Mouse (Mus musculus) heart, postnatal 0 days (tissue): ENCODE data around the gene Armc12. TPM values are rescaled to one million over a fixed set of nuclear protein-coding genes. Genes with fewer than 3 reads are reported as not detected.
"Not testable (repeated sequence)": the region's sequence is repeated elsewhere in the genome, so short reads cannot be mapped to it uniquely, and the experiment has no call there.

ENCODE experiments used
- ATAC-seq: fragments of 200-750 bp; cut with Nextera tagmentation; 2 replicates; pipeline ENCODE4 v1.8.0; 2017; ENCODE audit warnings: low read depth, moderate number of reproducible peaks, moderate library complexity; ENCODE audit not compliant: insufficient read depth
- DNase-seq: peaks from one replicate; pipeline ENCODE4 v3.0.0-alpha.2; 2016; ENCODE audit warnings: low spot score
- H3K27ac ChIP-seq: fragments of 300-500 bp; sonication (generic); 2 replicates; pipeline ENCODE4 v1.5.1; 2014; ENCODE audit warnings: low read depth, mild to moderate bottlenecking
- H3K27me3 ChIP-seq: fragments of 300-500 bp; sonication (generic); 2 replicates; pipeline ENCODE4 v1.6.1; 2014; ENCODE audit warnings: low read length, mixed read lengths; ENCODE audit not compliant: control insufficient read depth, insufficient read depth
- H3K36me3 ChIP-seq: fragments of 300-500 bp; sonication (generic); replicated peaks from 2 replicates; pipeline ENCODE4 v1.6.1; 2014; ENCODE audit warnings: low read length, mixed read lengths; ENCODE audit not compliant: control insufficient read depth, insufficient read depth
- H3K4me1 ChIP-seq: fragments of 300-500 bp; sonication (generic); 2 replicates; pipeline ENCODE4 v1.6.1; 2014; ENCODE audit warnings: antibody characterized with exemption; ENCODE audit not compliant: control insufficient read depth, insufficient read depth
- H3K4me2 ChIP-seq: fragments of 300-500 bp; sonication (generic); 2 replicates; pipeline ENCODE4 v1.6.1; 2014; ENCODE audit warnings: low read depth, mild to moderate bottlenecking, low read length, moderate library complexity
- H3K4me3 ChIP-seq: fragments of 300-500 bp; sonication (generic); 2 replicates; pipeline ENCODE4 v1.5.1; 2014; ENCODE audit warnings: low read depth, low read length
- H3K9ac ChIP-seq: fragments of 300-500 bp; sonication (generic); replicated peaks from 2 replicates; pipeline ENCODE4 v1.6.1; 2014; ENCODE audit warnings: low read depth, low read length, mixed read lengths
- H3K9me3 ChIP-seq: fragments of 300-500 bp; sonication (generic); replicated peaks from 2 replicates; pipeline ENCODE4 v1.6.1; 2016; ENCODE audit warnings: low read length; ENCODE audit not compliant: control insufficient read depth
- CTCF ChIP-seq: IDR thresholded peaks from 2 replicates; pipeline ENCODE4 v1.5.1; 2016; ENCODE audit warnings: antibody characterized with exemption, control low read depth, low read depth
- EP300 ChIP-seq: IDR thresholded peaks from 2 replicates; pipeline ENCODE4 v1.6.1; 2016; ENCODE audit warnings: antibody characterized with exemption, low read depth
- WGBS: fragments of 180-500 bp; shearing (Covaris S2); extraction: QIAGEN DNeasy Blood & Tissue Kit; methylation state at CpG from one replicate; pipeline ENCODE4 v1.1.7; 2014; 5-methylcytosine and 5-hydroxymethylcytosine counted together
- polyA plus RNA-seq: library from polyadenylated mRNA; unstranded; fragments of >200 nt; fragmentation: Nextera tagmentation; extraction: Ambion mirVana; gene quantifications from 2 replicates; pipeline ENCODE4 v1.2.1, GENCODE M21; 2015
- total RNA-seq: library from RNA; depleted of rRNA; stranded (reverse); fragments of >200 nt; gene quantifications from 2 replicates; pipeline ENCODE4 v1.2.3, GENCODE M21; 2014; ENCODE audit warnings: low replicate concordance

Armc12 gene
- total and polyA plus RNA-seq, 2 experiments from 2014 or later = not detected

DNA sequence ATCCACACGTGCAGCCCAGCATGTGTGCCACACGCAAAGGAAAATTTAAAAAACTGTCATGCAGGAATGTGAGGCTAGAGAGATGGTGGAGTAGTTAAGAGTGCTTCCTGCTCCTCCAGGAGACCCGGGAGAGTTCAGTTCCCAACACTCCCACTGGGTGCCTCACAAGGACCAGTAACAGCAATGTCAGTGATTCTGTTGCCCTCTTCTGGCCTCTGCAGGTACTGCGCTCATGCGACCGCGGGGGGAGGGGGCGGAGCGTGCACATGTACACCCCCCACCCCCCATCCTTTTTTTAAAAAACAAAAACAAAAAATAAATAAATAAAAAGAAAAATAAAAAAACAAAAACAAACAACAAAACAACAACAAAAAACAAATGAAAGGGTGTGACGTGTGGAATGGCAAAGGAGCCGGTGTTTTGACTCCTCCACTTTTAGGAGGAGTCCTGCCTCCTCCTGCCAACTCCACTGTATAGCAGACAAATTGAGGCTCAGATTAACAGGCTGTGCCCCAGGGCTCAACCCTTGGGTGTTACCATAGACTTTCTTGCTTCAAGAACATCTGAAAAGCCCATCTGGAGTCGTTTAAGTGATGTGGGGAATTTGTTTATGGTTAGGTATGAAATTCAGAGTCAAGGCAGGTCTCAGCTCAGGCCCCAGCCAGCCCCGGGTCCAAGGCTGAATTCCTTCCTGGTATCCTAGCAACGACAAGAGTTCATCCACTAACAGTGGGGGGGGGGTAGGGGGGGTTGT, 22.6 kb downstream of the Armc12 start:
- ATAC-seq = peak; percentile 62; the same call in 1 of the 2 replicates
- WGBS = 11% methylated on average over 14 of the region's 14 CpGs

DNA sequence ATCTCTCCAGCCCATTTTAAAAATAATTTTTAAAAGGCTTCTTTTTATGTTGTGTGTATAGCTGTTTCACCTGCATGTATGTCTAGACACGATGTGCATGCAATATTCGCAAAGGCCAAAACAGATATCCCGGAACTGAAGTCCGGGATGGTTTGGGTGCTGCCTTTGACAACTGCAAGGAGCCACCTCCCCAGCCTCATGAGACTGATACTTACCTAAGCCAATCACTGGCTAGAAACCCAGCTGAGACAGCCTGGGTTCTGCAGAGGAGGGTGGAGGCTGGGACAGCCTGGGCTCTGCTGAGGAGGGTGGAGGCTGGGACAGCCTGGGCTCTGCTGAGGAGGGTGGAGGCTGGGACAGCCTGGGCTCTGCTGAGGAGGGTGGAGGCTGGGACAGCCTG, 23.4 kb downstream of the Armc12 start:
- not testable (repeated sequence) for H3K27ac ChIP-seq, ATAC-seq, H3K27me3 ChIP-seq, H3K9ac ChIP-seq, H3K36me3 ChIP-seq, H3K9me3 ChIP-seq, H3K4me1 ChIP-seq, H3K4me2 ChIP-seq, DNase-seq, H3K4me3 ChIP-seq
- WGBS = 91% methylated on average over 4 of the region's 4 CpGs

More for the DNA sequence above, 22.6 kb downstream of the Armc12 start:
- Histone ChIP-seq H3K27me3 (no peaks in the 10 kb centered on the region), H3K4me1 (no peaks in the 10 kb centered on the region), H3K9ac (no peak overlapping the region), H3K9me3 (no peaks in the 10 kb centered on the region), H3K4me3 (no peak overlapping the region), H3K27ac (no peak overlapping the region), H3K36me3 (no peaks in the 10 kb centered on the region), H3K4me2 (no peak overlapping the region)
- TF ChIP-seq CTCF (peak; percentile 93), EP300 (no peak)
- DNase-seq = peak; percentile 61

DNA sequence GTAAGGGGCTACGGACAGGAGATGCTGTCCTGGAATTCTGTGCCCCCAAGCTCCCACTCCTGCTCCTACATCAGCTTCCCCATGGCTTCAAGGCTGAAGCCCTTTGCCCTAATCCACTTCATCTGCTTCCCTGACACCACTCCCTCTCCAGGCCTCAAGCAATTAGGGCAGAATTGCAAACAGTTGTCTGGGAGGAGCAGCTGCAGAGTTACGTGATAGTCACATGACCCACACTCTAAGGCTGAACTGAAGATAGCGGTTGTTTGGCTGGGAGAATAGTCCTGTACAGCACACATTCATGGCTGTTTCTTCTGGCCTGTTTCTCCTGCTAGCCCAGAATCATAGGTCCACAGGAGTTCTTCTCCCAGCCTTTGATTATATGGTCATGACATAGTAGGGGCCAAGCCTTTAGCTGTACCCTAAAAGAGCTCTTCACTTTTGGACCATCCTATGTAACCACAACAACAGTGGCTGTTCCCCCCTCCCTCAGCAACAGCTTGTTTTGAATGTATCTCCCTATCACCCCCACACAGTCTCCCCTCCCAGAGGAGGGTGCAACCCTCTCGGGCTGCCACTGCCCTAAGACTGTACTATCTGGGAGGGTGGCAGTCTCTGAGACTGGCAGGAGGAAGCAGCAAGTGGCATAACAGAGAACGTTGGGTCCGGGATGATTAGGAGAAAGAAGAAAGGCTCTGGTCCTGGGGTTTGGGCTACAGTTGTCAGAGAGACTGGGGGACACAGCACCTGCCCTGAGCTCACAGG, 26.2 kb downstream of the Armc12 start:
- H3K9ac ChIP-seq = no peak overlapping the region
- H3K4me1 ChIP-seq = no peaks in the 10 kb centered on the region
- no peak overlapping the region for H3K4me3 ChIP-seq
- TF ChIP-seq EP300 (no peak), CTCF (no peak)
- H3K27ac ChIP-seq = no peak overlapping the region
- no peaks in the 10 kb centered on the region for H3K9me3 ChIP-seq
- H3K36me3 ChIP-seq = no peaks in the 10 kb centered on the region
- H3K27me3 ChIP-seq = no peaks in the 10 kb centered on the region
- 39% methylated on average over 6 of the region's 6 CpGs for WGBS
- no peak overlapping the region for H3K4me2 ChIP-seq
- DNase-seq = no peak
- no peak for ATAC-seq

DNA sequence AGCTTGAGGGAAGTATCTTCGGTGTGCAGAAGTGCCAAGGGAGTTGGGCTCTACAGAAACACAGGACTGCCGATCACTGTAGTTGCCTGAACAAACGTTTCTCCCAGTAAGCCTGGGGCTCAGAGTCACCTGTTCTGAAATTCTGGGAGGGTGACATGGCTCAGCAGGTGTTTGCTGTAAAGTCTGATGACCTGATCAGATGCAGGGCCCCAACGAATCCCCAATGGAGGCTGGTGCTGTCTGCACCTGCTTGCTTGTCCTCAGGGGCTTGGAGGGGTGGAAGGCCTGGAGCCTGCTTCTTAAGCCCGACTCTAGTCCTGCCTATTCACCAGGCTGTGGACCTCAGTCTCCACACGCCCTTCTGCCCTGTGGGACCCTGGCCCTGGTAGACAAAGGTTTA, 27.2 kb downstream of the Armc12 start:
- H3K4me2 ChIP-seq = no peak overlapping the region
- H3K27me3 ChIP-seq = no peaks in the 10 kb centered on the region
- H3K27ac ChIP-seq = no peak overlapping the region
- 68% methylated on average over 6 of the region's 6 CpGs for WGBS
- no peak for DNase-seq
- no peaks in the 10 kb centered on the region for H3K9me3 ChIP-seq
- H3K9ac ChIP-seq = no peak overlapping the region
- H3K36me3 ChIP-seq = no peaks in the 10 kb centered on the region
- no peaks in the 10 kb centered on the region for H3K4me1 ChIP-seq
- no peak for TF ChIP-seq EP300
- TF ChIP-seq CTCF = no peak
- no peak for ATAC-seq
- no peak overlapping the region for H3K4me3 ChIP-seq

DNA sequence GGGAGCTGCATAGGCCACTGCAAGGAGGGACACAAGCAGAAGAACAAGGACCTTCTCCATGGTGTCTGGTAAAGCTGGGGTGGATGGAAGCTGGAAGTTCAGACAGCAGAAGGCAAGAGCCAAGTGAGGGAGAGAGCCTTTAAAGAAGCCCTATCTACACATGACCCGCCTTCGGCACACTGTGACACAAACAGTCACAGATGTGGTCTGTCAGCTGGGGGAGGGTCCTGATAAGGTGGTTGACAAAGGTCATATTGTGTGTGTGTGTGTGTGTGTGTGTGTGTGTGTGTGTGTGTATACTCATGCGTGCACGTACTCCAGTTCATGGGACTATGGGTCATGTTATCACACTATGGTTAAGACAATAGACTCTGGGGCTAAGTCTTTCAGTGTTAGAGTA, 30.0 kb downstream of the Armc12 start, which contains the start of gene Clps:
Gene Clps, minus strand, starts transcription at position 169 of the 400 bp plus-strand sequence.
- H3K4me1 ChIP-seq = no peaks in the 10 kb centered on the region
- H3K9ac ChIP-seq = no peak within 1 kb of the TSS
- TF ChIP-seq EP300 = no peak
- H3K4me3 ChIP-seq = no peak within 1 kb of the TSS
- no peak within 1 kb of the TSS for H3K4me2 ChIP-seq
- no peak within 1 kb of the TSS for H3K27ac ChIP-seq
- no peak for DNase-seq
- 54% methylated on average over 4 of the region's 4 CpGs for WGBS
- H3K36me3 ChIP-seq = no peaks in the 10 kb centered on the region
- ATAC-seq = no peak
- no peaks in the 10 kb centered on the region for H3K27me3 ChIP-seq
- no peaks in the 10 kb centered on the region for H3K9me3 ChIP-seq
